Mouse (Mus musculus) brain, embryonic 14.5 days (tissue): ENCODE measurements at regions not wholly inside any gene's neighbourhood (a gene's known extent, or its start where the extent isn't known, plus 50 kb on each side); places are given as distances from the start of the nearest gene placed in this dataset.

Source experiments
- DNase-seq: peaks from one replicate; pipeline ENCODE4 v3.0.0-alpha.2; 2011; ENCODE audit warnings: low read depth
- CTCF ChIP-seq: fragments of 200-500 bp; IDR thresholded peaks from 2 replicates; pipeline ENCODE4 v1.5.1; 2012; ENCODE audit warnings: inconsistent platforms, mild to moderate bottlenecking, moderate library complexity, borderline replicate concordance; ENCODE audit not compliant: insufficient read depth, insufficient read length; ENCODE audit errors: extremely low read depth
- POLR2A ChIP-seq: fragments of 200-500 bp; IDR thresholded peaks from 2 replicates; pipeline ENCODE4 v1.6.1; 2012; ENCODE audit warnings: mild to moderate bottlenecking, inconsistent platforms, borderline replicate concordance; ENCODE audit not compliant: poor library complexity, insufficient read depth, insufficient read length, severe bottlenecking; ENCODE audit errors: extremely low read depth

DNA sequence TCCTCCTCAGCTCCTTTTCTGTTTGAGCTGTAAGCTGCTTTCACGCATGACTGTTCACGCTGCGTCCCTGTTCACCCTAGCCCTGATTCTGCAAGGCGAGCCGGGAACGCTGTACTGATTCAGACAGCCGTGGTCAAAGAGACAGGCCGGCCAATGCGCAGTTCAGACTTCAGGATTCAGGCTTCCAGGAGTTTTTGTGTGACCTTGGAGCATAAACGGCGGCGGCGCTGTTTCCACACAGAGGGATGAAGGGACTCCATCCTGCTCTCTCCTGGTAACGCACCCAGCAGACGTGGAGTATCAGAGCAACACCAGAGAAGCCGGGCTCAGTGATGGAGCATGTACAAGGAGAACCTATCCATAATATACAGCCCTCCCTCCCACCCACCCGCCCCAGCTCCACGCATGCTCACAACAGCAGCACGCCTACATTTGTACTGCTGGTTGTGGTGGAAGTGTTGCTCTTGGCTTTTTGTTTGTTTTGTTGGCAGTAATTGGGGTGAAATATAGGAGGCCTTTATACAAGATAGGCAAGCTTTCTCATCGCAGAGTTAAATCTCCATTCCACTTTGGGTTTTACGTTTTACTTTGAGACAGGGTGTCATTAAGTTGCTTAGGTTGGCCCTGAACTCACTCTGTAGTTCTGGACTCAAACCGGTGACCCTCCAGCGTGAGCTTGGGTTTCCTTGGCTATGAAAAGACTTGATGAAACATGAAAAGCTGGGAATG, 98.6 kb upstream of the Cpsf6 start:
- TF ChIP-seq POLR2A (no peak), CTCF (peak; percentile 24; the same call in 1 of the 2 replicates)
- peak; percentile 80 for DNase-seq

DNA sequence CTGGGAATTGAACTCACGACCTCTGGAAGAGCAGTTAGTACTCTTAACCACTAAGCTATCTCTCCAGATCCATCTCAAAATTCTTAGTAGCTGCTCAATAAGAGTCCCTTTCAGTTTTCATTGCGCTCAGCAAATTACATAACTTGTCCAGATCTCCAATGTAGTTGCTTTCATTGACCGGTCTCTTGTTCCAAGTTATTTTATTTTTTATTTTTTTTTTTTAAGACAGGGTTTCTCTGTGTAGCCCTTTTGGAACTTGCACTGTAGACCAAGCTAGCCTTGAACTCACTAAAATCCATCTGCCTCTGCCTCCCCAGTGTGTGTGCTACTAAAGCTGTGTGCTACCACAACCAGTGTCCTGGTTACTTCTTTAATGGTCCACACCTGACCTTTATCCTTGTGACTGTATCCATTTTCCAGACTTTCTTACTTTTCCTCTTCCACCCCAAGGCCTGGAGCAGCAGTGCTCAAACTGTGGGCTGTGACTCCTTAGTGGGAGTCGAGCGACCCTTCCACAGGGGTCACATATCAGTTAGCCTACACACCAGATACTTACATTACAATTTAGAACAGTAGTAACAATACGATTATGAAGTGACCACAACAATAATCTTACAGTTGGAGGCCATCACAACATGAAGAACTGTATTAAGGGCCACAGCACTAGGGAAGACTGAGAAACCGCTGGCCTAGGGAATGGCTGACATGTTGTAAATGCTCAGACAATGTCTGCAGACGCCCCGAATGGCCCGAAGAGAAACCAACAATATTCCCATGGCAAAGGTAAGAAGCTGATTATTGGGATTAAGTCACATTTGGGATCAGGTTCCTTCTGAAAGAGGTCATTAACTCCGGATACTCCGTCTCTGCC, 97.8 kb upstream of the Cpsf6 start:
- TF ChIP-seq POLR2A (no peak), CTCF (no peak)
- no peak for DNase-seq

DNA sequence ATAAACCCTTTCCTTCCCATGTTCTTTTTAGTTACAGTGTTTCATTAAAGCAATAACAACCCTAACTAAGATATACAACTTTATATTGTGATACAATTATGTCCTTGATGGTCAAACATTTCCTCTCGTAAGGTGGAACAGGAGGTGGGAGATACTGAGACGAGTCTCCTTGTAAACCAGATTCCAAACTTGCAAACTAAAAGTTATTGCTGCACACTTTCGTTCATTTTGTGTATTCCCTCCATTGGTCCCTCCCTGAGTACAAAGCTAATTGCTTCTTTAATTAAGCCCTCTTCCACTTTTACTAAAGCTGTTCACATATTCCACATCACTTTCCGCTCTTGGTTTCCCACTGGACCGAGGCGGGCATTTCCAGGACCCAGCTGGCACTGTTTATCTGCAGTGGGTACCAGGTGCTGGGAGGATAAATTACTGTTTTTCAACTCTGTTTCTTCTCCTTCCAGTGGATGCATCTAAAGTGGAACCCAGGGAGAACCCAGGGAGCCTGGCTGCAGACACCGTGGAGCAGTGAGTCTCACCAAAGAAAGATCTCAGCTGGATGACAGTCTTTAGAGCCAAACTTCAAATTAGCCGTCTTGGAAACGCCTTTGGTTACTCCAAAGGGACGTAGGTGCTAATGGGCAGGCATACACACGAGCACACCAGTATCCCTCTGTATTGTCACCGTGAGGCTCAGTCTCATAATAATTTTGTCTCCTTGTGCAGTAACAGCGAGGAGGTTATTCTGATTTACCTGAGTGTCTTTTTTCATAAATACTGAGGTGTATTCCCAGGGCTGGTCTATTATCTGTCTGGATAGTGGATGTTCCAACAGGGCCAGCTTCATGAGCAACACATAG, 95.5 kb upstream of the Cpsf6 start:
- no peak for TF ChIP-seq POLR2A
- no peak for TF ChIP-seq CTCF
- DNase-seq: peak; percentile 29

DNA sequence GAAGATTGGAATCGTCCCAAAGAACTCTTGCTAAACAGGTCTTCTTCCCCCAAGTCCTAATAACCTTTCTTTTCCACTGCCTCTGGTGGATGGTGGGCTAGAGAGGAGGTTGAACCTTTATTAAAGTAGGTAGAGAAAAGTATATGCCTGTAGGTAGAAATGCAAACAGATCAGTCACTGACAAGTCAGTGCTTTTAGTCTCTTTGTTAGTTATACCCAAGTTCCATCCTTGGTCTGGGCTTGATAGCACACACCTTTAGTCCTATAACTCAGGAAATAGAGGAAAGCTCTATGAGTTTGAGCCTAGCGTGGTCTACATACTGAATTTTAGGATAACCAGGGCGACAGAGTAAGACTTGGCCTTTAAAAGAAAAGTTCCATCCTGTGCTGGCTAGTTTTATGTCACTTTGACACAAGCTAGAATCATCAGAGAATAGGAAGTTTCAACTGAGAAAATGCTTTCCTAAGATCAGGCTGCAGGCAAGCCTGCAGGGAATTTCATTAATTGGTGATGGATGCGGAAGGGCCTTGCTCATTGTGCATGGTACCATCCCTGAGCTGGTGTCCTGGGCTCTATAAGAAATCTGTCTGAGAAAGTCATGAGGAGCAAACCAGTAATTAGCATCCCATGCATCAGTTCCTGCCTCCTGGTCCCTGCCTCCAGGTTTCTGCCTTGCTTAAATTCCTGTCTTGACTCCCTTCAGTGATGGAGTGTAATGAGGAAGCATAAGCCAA, 94.7 kb upstream of the Cpsf6 start:
- no peak for DNase-seq
- TF ChIP-seq POLR2A: no peak

DNA sequence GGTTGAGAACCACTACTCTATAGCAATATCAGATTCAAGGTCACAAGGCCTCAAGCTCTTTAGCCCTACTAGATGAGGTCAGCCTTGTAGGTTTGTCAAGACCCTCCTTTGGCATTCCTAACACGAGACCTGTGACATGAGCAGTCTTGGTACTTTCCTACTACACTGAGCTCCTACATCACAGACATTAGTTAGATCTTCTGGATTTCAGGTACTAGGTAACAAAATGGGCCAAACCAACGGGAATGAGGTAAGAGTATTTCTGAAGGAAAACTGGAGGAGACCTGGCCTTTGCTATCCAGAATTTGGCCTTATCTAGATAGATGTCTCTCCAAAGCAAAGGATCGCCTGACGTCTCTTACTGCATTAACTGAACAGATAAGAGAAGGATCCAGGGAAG, 93.7 kb upstream of the Cpsf6 start:
- TF ChIP-seq CTCF (no peak), POLR2A (no peak)
- DNase-seq: no peak

DNA sequence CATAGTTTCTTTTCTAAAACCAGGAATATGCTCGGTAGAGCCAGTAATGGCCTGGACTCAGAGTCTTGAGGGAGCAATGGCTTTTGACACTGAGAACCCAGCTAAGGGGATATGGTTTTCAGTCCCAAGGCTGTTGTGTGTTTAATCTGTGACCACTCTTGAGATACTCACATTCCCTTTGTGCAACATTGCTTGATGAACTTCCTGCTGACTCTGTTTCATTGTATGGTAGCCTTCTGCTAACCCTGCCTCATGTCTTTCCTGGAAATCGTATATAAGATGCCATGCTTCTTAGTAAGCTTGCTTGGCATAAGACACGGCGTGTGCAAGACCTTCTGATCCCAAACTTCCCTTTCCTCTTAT, 92.7 kb upstream of the Cpsf6 start:
- no peak for TF ChIP-seq CTCF
- no peak for TF ChIP-seq POLR2A
- DNase-seq: no peak

DNA sequence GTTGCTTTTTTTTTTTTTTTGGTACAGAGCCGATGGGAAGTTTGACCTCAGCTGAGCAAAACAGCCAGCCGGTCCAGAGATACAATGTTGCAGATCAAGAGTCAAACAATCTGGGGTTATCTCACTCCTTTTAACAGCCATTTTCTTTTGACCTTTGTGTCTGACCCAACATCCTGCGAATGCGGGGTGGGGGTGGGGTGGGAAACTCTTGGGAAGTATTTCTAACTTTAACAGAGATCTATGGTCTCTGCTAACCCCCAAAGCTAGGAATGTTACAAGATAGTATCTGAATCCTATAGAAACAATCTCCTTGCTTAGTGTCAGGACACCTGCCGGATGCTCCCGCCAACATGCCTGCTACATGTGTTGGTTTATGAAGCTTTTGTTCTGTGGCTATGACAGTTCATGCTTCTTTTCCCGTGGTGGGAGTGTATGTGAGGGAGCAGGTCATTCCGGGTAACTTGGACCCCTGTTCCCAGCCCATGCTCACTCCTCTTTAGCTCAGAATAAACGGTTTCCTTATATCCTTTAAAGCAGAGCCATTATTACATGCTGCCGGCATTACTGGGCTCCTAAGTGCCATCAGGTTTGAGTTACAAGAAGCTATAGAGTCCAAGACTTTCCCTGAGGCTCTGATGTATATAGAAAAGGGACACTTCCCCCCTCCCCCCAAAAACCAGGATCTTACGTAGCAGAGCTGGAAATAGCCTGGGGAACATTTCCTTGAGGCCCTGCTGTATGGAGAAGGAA, 92.2 kb upstream of the Cpsf6 start:
- DNase-seq: no peak
- TF ChIP-seq POLR2A: no peak
- TF ChIP-seq CTCF: no peak

DNA sequence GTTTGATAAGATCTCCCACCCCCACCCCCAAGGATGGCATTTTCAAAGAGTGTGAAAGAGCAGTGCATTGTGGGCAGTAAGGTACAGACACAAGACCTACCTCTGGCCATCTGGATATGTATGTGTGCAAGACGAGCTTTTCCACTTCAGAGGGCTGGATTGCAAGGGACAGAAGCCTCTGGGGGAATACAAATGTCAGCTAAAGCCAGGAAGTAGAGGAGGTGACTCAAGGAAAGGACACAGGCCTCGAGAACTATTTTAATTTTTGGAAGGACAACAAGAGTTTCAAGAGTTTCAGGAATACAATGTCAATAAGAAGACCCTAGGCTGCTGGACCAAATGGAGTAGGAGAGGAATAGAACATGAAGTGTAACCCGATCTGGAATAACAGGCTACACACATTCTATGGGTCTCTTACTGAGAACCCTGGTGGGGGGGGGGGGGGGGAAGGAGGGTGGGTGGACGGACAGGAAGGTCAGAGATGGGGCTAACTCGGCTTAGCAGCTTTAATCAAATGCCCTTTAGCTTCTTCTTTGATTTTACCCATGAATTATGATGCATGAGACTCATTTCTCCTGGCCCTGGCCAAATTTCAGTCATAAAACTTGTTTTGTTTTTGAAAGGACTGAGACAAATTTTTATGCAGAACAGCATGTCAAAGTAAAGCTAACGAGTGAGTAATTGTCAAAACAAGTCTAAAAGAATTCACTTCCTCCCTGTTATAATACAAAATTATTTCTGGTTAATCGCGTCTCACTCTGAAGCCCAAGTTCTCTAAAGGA, 91.4 kb upstream of the Cpsf6 start:
- DNase-seq: no peak
- TF ChIP-seq CTCF (no peak), POLR2A (no peak)

DNA sequence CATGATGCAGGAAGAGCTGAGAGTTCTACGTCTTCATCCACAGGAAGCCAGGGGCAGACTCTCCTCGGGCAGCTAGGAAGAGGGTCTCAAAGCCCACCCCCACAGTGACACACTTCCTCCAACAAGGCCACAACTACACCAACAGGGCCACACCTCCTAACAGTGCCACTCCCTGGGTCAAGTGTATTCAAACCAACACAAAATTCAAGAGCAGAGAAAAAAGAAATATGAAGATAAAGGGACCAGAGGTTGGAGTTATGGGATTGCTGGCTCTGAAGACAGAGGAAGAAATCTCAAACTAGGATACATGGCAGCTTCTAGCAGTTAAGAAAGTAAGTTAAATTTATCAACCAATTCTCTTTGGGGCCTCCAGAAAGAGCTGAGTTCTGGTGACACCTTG, 90.7 kb upstream of the Cpsf6 start:
- no peak for TF ChIP-seq POLR2A
- no peak for DNase-seq

DNA sequence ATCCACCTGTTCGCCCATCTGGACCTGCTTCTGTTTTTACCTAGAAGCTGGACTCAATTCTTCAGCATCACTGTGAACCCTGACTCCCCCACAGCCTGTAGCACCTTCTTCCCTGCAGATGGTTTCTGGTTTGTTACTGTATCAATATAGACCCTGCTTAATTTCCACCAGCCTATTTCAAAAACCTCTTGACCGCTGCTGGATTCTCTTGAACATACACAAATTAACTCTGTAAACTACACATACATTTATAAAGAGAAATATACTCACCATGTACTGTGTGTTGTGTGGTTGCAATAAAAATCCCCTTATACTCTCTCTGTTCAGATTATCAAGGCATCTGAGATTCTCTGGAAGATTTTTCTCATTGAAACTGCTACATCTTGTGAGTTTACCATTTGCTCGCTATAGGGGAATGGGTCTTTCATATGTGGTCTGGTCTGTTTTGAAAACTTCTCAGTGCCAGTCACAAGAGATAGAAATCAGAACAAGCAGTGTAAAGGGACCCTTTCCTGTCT, 89.8 kb upstream of the Cpsf6 start:
- no peak for TF ChIP-seq POLR2A
- no peak for TF ChIP-seq CTCF
- DNase-seq: no peak
